Mouse (Mus musculus): ENCODE data around the gene Tmc1. TPM values are rescaled to one million over a fixed set of nuclear protein-coding genes. Genes with fewer than 3 reads are reported as not detected.

The Tmc1 gene
- polyA plus RNA-seq (2012; rRNA removed): 0.34 and 0.41 TPM in 2 replicates

GRCm38 (mm10) chr19:20953874-20954273, at the start of gene Tmc1:
Gene Tmc1, minus strand, starts transcription at chr19:20954202.

Other genes with a start within 250 kb of the Tmc1 start
- 0.96 and 2.0 TPM in 2 replicates for gene Aldh1a7, start 226.6 kb downstream of the Tmc1 start, polyA plus RNA-seq (2012; rRNA removed)